Mouse (Mus musculus): ENCODE measurements around the gene Krt28. TPM values are rescaled to one million over a fixed set of nuclear protein-coding genes. Genes with fewer than 3 reads are reported as not detected.

The Krt28 gene
- polyA plus RNA-seq, 1 experiment from 2014 or later, result not detected

DNA sequence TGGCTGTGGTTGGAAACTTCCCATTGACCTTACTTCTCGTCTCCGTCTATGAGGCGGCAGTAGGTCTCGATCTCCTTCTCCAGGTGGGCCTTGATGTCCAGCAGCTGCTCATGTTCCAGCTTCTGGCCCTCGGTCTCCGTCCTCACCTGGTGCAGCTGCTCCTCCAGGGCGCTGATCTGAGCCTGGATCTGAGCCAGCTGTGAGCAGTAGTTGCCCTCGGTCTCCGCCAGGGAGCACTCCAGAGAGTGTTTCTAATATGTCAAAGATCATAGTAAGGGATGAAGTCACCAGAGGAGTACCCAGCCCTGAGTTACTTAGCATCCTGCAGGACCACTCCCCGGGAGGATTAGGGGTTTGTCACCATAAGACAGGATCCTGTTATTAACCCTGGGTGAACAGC, 7.9 kb downstream of the Krt28 start:
- H3K9ac ChIP-seq, result no peak overlapping the region
- H3K36me3 ChIP-seq (replicated peaks), result no peaks in the 10 kb centered on the region
- no peak overlapping the region for H3K27ac ChIP-seq (replicated peaks)

DNA sequence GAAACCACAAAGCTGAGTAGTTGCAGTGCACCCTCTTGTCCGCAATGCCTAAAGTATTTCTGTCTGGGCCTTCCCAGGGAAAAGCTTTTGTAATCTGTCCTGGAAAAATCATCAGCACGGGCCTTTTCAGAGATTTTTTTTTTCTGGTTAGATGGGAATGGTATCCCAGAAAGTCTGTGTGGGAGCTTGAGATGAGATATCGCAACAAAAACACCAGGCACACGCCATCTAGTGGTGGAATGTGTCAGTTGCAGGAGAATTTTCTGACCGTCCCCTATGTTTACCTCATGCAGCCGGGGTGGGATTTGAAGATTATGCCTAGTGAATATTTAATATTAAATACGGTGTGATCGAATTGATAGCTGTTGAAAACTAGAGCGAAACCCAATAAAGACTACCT, 10.3 kb downstream of the Krt28 start:
- no peak overlapping the region for H3K4me2 ChIP-seq
- no peaks in the 10 kb centered on the region for H3K4me1 ChIP-seq (replicated peaks)
- H3K9ac ChIP-seq, result no peak overlapping the region
- no peak overlapping the region for H3K4me3 ChIP-seq (replicated peaks)
- no peaks in the 10 kb centered on the region for H3K9me3 ChIP-seq (replicated peaks)
- no peak overlapping the region for H3K27ac ChIP-seq (replicated peaks)
- H3K27me3 ChIP-seq, result no peaks in the 10 kb centered on the region
- WGBS (ENCODE audit: insufficient replicate concordance), result 19% methylated on average over 9 of the region's 9 CpGs
- H3K36me3 ChIP-seq (replicated peaks), result no peaks in the 10 kb centered on the region
- ATAC-seq (ENCODE audit: insufficient read depth), result no peak

More for the DNA sequence above, 7.9 kb downstream of the Krt28 start:
- 30% methylated on average over 10 of the region's 10 CpGs for WGBS (ENCODE audit: insufficient replicate concordance)
- Histone ChIP-seq H3K4me1 (replicated peaks) (no peaks in the 10 kb centered on the region), H3K4me3 (replicated peaks) (no peak overlapping the region), H3K9me3 (replicated peaks) (no peaks in the 10 kb centered on the region), H3K4me2 (no peak overlapping the region), H3K27me3 (no peaks in the 10 kb centered on the region)
- ATAC-seq (ENCODE audit: insufficient read depth), result no peak

DNA sequence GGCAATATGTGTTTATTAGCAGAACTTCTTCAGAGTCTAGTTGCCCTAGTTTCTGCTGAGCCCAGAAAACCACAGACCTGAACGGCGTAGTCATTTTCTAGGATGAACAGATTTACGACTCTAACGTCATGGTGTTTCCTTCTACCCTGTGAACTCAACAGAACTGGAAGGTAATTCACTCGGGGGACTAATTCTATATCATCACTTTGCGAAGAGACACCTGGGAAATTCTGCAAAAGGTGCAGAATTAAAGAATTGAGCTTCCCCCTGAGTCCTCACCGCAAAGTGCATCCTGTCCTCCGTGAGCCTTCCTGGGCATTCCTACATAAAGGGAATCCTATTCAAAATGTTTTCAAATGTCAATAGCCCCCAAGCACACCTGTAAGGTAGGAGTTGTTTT, 13.3 kb downstream of the Krt28 start:
- ATAC-seq (ENCODE audit: insufficient read depth), result no peak
- WGBS (ENCODE audit: insufficient replicate concordance), result 47% methylated on average over 8 of the region's 8 CpGs
- Histone ChIP-seq H3K9ac (no peak overlapping the region), H3K36me3 (replicated peaks) (no peaks in the 10 kb centered on the region), H3K9me3 (replicated peaks) (no peaks in the 10 kb centered on the region), H3K27ac (replicated peaks) (no peak overlapping the region), H3K4me1 (replicated peaks) (no peaks in the 10 kb centered on the region), H3K4me3 (replicated peaks) (no peak overlapping the region), H3K27me3 (no peaks in the 10 kb centered on the region), H3K4me2 (no peak overlapping the region)

GRCm38 (mm10) chr11:99351004-99351403, 23.7 kb downstream of the Krt28 start, which contains the start of gene Krt27:
TSS of gene Krt27 (minus strand) at chr11:99351104.
- H3K4me3 ChIP-seq (replicated peaks), result no peak within 1 kb of the TSS
- H3K9ac ChIP-seq, result no peak within 1 kb of the TSS
- H3K4me1 ChIP-seq (replicated peaks), result no peaks in the 10 kb centered on the region
- WGBS (ENCODE audit: insufficient replicate concordance), result 68% methylated on average over 12 of the region's 12 CpGs
- no peaks in the 10 kb centered on the region for H3K9me3 ChIP-seq (replicated peaks)
- H3K4me2 ChIP-seq, result no peak within 1 kb of the TSS
- no peaks in the 10 kb centered on the region for H3K36me3 ChIP-seq (replicated peaks)
- H3K27me3 ChIP-seq, result no peaks in the 10 kb centered on the region
- no peak for ATAC-seq (ENCODE audit: insufficient read depth)
- H3K27ac ChIP-seq (replicated peaks), result no peak within 1 kb of the TSS

DNA sequence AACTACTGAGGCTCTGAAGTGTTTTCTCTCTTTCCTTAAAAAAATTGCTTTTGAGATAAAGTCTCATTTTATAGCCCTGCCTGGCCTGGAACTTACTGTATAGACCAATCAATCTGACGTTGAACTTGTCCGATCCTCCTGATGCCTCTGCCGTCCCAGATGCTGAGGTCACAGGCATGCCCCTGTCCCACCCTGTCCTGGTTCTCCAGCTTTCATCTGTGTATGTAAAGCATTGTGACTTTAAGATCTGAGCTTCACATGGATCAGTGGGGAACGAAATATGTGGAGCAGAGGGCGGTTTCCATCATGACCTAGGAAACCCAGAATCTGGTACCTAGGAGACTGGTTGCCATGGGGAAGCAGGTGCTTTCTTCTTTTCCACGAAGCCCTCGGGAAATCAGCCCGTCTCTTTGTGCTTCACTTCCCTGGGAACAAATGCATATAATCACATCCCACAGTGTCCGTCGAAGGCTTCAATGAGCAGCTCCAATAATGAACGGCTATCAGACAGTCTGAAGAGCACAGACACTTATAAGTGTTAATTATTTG, 35.3 kb downstream of the Krt28 start:
- no peaks in the 10 kb centered on the region for H3K9me3 ChIP-seq (replicated peaks)
- WGBS (ENCODE audit: insufficient replicate concordance), result 70% methylated on average over 11 of the region's 11 CpGs
- no peaks in the 10 kb centered on the region for H3K4me1 ChIP-seq (replicated peaks)
- ATAC-seq (ENCODE audit: insufficient read depth), result no peak
- no peak overlapping the region for H3K9ac ChIP-seq
- H3K4me2 ChIP-seq, result no peak overlapping the region
- H3K4me3 ChIP-seq (replicated peaks), result no peak overlapping the region
- no peak overlapping the region for H3K27ac ChIP-seq (replicated peaks)
- no peaks in the 10 kb centered on the region for H3K27me3 ChIP-seq
- no peaks in the 10 kb centered on the region for H3K36me3 ChIP-seq (replicated peaks)

DNA sequence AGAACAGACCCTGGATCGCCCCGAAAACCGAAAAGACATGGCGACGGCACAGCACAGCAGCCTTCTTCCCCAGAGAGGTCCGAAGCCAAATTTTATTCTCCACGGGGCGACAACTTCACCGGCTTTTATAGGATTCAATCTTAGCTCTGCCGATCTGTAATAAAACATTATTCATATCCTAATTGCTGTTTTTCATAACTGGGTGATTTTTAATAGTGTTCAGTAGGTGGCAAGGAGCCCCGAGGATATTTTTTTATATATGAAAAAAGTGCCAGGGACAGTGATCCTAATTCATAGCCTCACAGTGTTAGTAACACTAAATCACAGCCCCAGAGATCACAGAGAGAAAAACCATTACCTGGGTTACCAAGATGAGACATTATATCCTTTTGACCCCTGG, 36.8 kb downstream of the Krt28 start, which contains the start of gene Krt26:
Krt26 (minus strand) TSS at position 101 of the 400 bp plus-strand sequence.
- no peaks in the 10 kb centered on the region for H3K36me3 ChIP-seq (replicated peaks)

GRCm38 (mm10) chr11:99333426-99333825, 41.3 kb downstream of the Krt28 start:
- no peaks in the 10 kb centered on the region for H3K36me3 ChIP-seq (replicated peaks)
- no peak for ATAC-seq (ENCODE audit: insufficient read depth)
- no peaks in the 10 kb centered on the region for H3K4me1 ChIP-seq (replicated peaks)
- no peak overlapping the region for H3K4me2 ChIP-seq
- no peak overlapping the region for H3K9ac ChIP-seq
- 57% methylated on average over 13 of the region's 13 CpGs for WGBS (ENCODE audit: insufficient replicate concordance)
- H3K27ac ChIP-seq (replicated peaks), result no peak overlapping the region
- H3K4me3 ChIP-seq (replicated peaks), result no peak overlapping the region
- H3K27me3 ChIP-seq, result no peaks in the 10 kb centered on the region
- no peaks in the 10 kb centered on the region for H3K9me3 ChIP-seq (replicated peaks)

More for the DNA sequence above, 36.8 kb downstream of the Krt28 start, which contains the start of gene Krt26:
- Histone ChIP-seq H3K27ac (replicated peaks) (no peak within 1 kb of the TSS), H3K4me2 (no peak within 1 kb of the TSS), H3K9ac (no peak within 1 kb of the TSS), H3K9me3 (replicated peaks) (no peaks in the 10 kb centered on the region), H3K4me3 (replicated peaks) (no peak within 1 kb of the TSS), H3K27me3 (no peaks in the 10 kb centered on the region), H3K4me1 (replicated peaks) (no peaks in the 10 kb centered on the region)
- no peak for ATAC-seq (ENCODE audit: insufficient read depth)
- 76% methylated on average over 11 of the region's 11 CpGs for WGBS (ENCODE audit: insufficient replicate concordance)

DNA sequence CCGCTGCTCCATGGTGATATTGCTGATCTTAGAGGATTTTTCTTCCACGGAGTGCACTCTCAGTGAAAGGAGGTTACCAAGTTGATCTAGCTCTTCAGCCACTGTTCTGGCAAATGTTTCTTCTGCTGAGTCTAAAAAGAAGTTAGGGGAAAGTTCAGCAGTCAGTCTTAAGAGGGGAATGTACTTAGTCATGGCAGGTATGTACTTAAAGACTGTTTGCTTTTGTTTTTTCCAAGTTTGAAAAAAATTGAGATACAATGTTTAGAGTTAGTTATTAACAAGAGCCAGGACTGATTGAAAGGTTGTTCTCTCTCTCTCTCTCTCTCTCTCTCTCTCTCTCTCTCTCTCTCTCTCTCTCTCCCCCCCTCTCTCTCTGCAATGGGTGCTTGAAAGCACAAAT, 45.0 kb downstream of the Krt28 start:
- Histone ChIP-seq H3K9me3 (replicated peaks) (no peaks in the 10 kb centered on the region), H3K27me3 (no peaks in the 10 kb centered on the region), H3K9ac (no peak overlapping the region), H3K4me3 (replicated peaks) (no peak overlapping the region), H3K36me3 (replicated peaks) (no peaks in the 10 kb centered on the region), H3K4me2 (no peak overlapping the region), H3K4me1 (replicated peaks) (no peaks in the 10 kb centered on the region), H3K27ac (replicated peaks) (no peak overlapping the region)
- 53% methylated on average over 2 of the region's 2 CpGs for WGBS (ENCODE audit: insufficient replicate concordance)
- ATAC-seq (ENCODE audit: insufficient read depth), result no peak

- no peaks in the 10 kb centered on the region for H3K27me3 ChIP-seq
- 79% methylated on average over 11 of the region's 11 CpGs for WGBS (ENCODE audit: insufficient replicate concordance)
- ATAC-seq (ENCODE audit: insufficient read depth), result no peak
These were observed 51.9 kb downstream of the Krt28 start, which contains the start of gene Krt25 for GRCm38 (mm10) chr11:99322851-99323250. TSS of gene Krt25 (minus strand) at chr11:99322951.

DNA sequence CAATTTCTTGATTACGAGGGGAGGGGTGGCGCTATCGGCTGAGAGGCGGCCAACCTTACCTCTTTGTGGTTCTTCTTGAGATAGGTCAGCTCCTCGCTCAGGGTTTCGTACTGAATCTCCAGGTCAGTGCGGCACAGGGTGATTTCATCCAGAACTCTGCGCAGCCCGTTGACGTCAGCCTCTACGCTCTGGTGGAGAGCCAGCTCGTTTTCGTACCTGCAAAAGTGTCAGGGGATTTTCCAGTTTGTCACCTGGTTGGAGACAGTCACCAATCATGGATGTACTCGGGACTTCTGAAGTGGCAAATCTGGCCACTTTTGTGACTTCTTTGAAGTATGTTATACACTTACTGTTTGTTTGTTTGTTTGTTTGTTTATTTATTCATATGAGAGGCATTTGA, 53.6 kb downstream of the Krt28 start:
- H3K27ac ChIP-seq (replicated peaks), result no peak overlapping the region
- H3K4me3 ChIP-seq (replicated peaks), result no peak overlapping the region
- ATAC-seq (ENCODE audit: insufficient read depth), result no peak
- no peaks in the 10 kb centered on the region for H3K27me3 ChIP-seq
- H3K36me3 ChIP-seq (replicated peaks), result no peaks in the 10 kb centered on the region
- H3K4me2 ChIP-seq, result no peak overlapping the region
- no peaks in the 10 kb centered on the region for H3K4me1 ChIP-seq (replicated peaks)
- H3K9ac ChIP-seq, result no peak overlapping the region
- WGBS (ENCODE audit: insufficient replicate concordance), result 72% methylated on average over 14 of the region's 14 CpGs
- H3K9me3 ChIP-seq (replicated peaks), result no peaks in the 10 kb centered on the region

More at GRCm38 (mm10) chr11:99322851-99323250, 51.9 kb downstream of the Krt28 start, which contains the start of gene Krt25:
- Histone ChIP-seq H3K9me3 (replicated peaks) (no peaks in the 10 kb centered on the region), H3K4me1 (replicated peaks) (no peaks in the 10 kb centered on the region), H3K4me3 (replicated peaks) (no peak within 1 kb of the TSS), H3K36me3 (replicated peaks) (no peaks in the 10 kb centered on the region), H3K9ac (no peak within 1 kb of the TSS), H3K4me2 (no peak within 1 kb of the TSS), H3K27ac (replicated peaks) (no peak within 1 kb of the TSS)

- 57% methylated on average over 9 of the region's 9 CpGs for WGBS (ENCODE audit: insufficient replicate concordance)
- H3K9me3 ChIP-seq (replicated peaks), result no peaks in the 10 kb centered on the region
- H3K9ac ChIP-seq, result no peak overlapping the region
- no peak overlapping the region for H3K4me3 ChIP-seq (replicated peaks)
- H3K27ac ChIP-seq (replicated peaks), result no peak overlapping the region
- H3K4me1 ChIP-seq (replicated peaks), result no peaks in the 10 kb centered on the region
- no peak overlapping the region for H3K4me2 ChIP-seq
- H3K27me3 ChIP-seq, result no peaks in the 10 kb centered on the region
- ATAC-seq (ENCODE audit: insufficient read depth), result no peak
- no peaks in the 10 kb centered on the region for H3K36me3 ChIP-seq (replicated peaks)
These were observed 55.6 kb downstream of the Krt28 start for GRCm38 (mm10) chr11:99319127-99319526.

DNA sequence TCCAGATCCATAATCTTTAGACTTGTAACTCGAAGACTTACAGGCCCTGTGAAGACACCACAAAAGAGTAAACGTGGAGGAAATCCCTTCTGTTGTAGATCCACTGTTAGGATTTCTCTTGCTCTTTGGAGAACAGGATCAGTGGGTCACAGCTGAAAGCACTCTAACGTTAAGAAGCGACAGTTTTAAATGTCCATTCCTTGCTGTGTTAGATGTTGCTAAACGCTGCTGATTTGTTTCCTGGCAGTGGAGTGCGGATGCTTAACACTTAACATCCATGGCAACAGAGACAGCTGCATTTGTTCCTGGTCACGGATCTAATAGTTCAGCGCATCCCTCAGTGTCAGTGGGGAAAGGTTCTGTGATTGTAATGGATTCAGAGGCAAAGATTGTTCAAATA, 58.2 kb downstream of the Krt28 start:
- 60% methylated on average over 8 of the region's 8 CpGs for WGBS (ENCODE audit: insufficient replicate concordance)
- no peak overlapping the region for H3K4me2 ChIP-seq
- no peaks in the 10 kb centered on the region for H3K9me3 ChIP-seq (replicated peaks)
- H3K9ac ChIP-seq, result no peak overlapping the region
- no peak overlapping the region for H3K4me3 ChIP-seq (replicated peaks)
- H3K36me3 ChIP-seq (replicated peaks), result no peaks in the 10 kb centered on the region
- no peak overlapping the region for H3K27ac ChIP-seq (replicated peaks)
- ATAC-seq (ENCODE audit: insufficient read depth), result no peak
- H3K27me3 ChIP-seq, result no peaks in the 10 kb centered on the region
- H3K4me1 ChIP-seq (replicated peaks), result no peaks in the 10 kb centered on the region
